Mouse (Mus musculus) MEL (cell line): Measurements from ENCODE around the gene Ppp1r11.

Source experiments
- CTCF ChIP-seq, 3 experiments: IDR thresholded peaks in 2 of 3; conservative IDR thresholded peaks in 1 of 3; 2 replicates each; pipeline ENCODE4 v1.5.1; 2011 to 2012; ENCODE audit warnings: low read length in 3 of 3, low read depth in 2 of 3, mild to moderate bottlenecking in 2 of 3, improper control_type of control experiment in 1 of 3, inconsistent platforms in 1 of 3, mixed read lengths in 1 of 3, moderate library complexity in 1 of 3; ENCODE audit not compliant: control insufficient read depth in 1 of 3, insufficient read depth in 1 of 3, poor library complexity in 1 of 3, severe bottlenecking in 1 of 3
- E2F4 ChIP-seq: IDR thresholded peaks from 2 replicates; pipeline ENCODE4 v1.6.1; 2011; ENCODE audit warnings: low read depth, low read length, improper control_type of control experiment, borderline replicate concordance
- EP300 ChIP-seq, 2 experiments: IDR thresholded peaks; 2 replicates each; pipeline ENCODE4 v1.6.1; 2011; ENCODE audit warnings: improper control_type of control experiment in 2 of 2, low read length in 2 of 2, low read depth in 1 of 2, mild to moderate bottlenecking in 1 of 2
- HCFC1 ChIP-seq: IDR thresholded peaks from 2 replicates; pipeline ENCODE4 v1.6.1; 2012; ENCODE audit warnings: low read depth, mild to moderate bottlenecking, inconsistent platforms, low read length, improper control_type of control experiment, moderate library complexity
- MAX ChIP-seq: IDR thresholded peaks from 2 replicates; pipeline ENCODE4 v1.6.1; 2011; ENCODE audit warnings: low read length, improper control_type of control experiment
- NRF1 ChIP-seq: IDR thresholded peaks from 2 replicates; pipeline ENCODE4 v1.6.1; 2014; ENCODE audit warnings: low read depth, mild to moderate bottlenecking, inconsistent platforms, low read length, improper control_type of control experiment, moderate library complexity; ENCODE audit not compliant: poor library complexity, insufficient read depth, severe bottlenecking
- POLR2A ChIP-seq, 2 experiments: IDR thresholded peaks; 2 replicates each; pipeline ENCODE4 v1.6.1; 2011 to 2012; ENCODE audit warnings: low read length in 2 of 2, mild to moderate bottlenecking in 2 of 2, control low read depth in 1 of 2, improper control_type of control experiment in 1 of 2, low read depth in 1 of 2, moderate library complexity in 1 of 2; ENCODE audit not compliant: control insufficient read depth in 1 of 2, insufficient read depth in 1 of 2, poor library complexity in 1 of 2

DNA sequence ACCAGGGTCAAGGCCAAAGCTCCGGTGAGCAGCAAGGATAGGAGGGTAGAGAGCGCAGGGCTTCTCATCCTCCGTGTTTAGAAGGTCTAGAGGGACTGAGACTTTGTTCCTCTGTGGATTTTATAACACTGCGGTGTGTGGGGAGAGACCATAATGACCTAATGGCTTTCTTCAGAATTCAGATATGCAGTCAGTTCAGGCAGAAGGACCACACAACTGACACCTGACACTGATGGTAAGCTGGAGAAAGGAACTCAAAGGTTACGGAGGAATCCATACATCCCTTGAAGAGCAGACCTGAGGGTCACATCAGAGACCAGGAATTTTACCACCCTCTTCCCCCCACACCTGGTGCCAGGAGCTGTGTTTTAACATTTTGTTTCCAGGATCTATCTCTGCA lies 37.9 kb upstream of the Ppp1r11 start, which contains the start of gene H2-M5:
- no peak for TF ChIP-seq NRF1
- no peak for TF ChIP-seq POLR2A (IDR thresholded peaks at IDR 0.05; ENCODE audit: control insufficient read depth in 1 of 2, insufficient read depth in 1 of 2, low read depth in 1 of 2, low read length in 2 of 2, poor library complexity in 1 of 2)
- TF ChIP-seq E2F4: no peak
- TF ChIP-seq CTCF (IDR thresholded peaks at IDR 0.05 in 2 of 3, conservative IDR thresholded peaks at IDR 0.05 in 1 of 3; ENCODE audit: control insufficient read depth in 1 of 3, insufficient read depth in 1 of 3, low read depth in 2 of 3, low read length in 3 of 3, poor library complexity in 1 of 3, severe bottlenecking in 1 of 3): no peak
- TF ChIP-seq EP300 (IDR thresholded peaks at IDR 0.05; ENCODE audit: low read depth in 1 of 2, low read length in 2 of 2): no peak
- TF ChIP-seq MAX: no peak
- no peak for TF ChIP-seq HCFC1
